Mouse (Mus musculus): ENCODE measurements around the gene Lrrc7. TPM values are rescaled to one million over a fixed set of nuclear protein-coding genes. Genes with fewer than 3 reads are reported as not detected.

Gene Lrrc7
- 0.39 TPM in 1 of 2 replicates, not detected in the other for polyA plus RNA-seq (2015; fragmentation: Nextera tagmentation; extraction: Ambion mirVana)

GRCm38 (mm10) chr3:158561987-158562360 is at the start of gene Lrrc7:
Lrrc7 (minus strand) TSS chr3:158562221.

GRCm38 (mm10) chr3:158036329-158036988 is 525.6 kb downstream of the Lrrc7 start, which contains the start of the genes Srsf11 and Lrrc40:
Srsf11 (minus strand) TSS chr3:158036639.
Lrrc40 (plus strand) TSS chr3:158036662.

